Mouse (Mus musculus): ENCODE data around the gene Dnmt3c. TPM values are rescaled to one million over a fixed set of nuclear protein-coding genes. Genes with fewer than 3 reads are reported as not detected.

Gene Dnmt3c
- polyA plus RNA-seq, 1 experiment from 2014 or later: not detected

Other genes with a start within 250 kb of the Dnmt3c start
- gene 4930404H24Rik, start 203.9 kb upstream of the Dnmt3c start, polyA plus RNA-seq (2015; fragmentation: Nextera tagmentation; extraction: Ambion mirVana): not detected in 2 replicates
- gene Nol4l, start 166.7 kb upstream of the Dnmt3c start, polyA plus RNA-seq (2015; fragmentation: Nextera tagmentation; extraction: Ambion mirVana): 44.1 and 44.8 TPM in 2 replicates
- 98.7 and 104 TPM in 2 replicates for gene Commd7, start 63.9 kb upstream of the Dnmt3c start, polyA plus RNA-seq (2015; fragmentation: Nextera tagmentation; extraction: Ambion mirVana)
- 3.7 and 3.9 TPM in 2 replicates for gene Dnmt3b, start 47.2 kb upstream of the Dnmt3c start, polyA plus RNA-seq (2015; fragmentation: Nextera tagmentation; extraction: Ambion mirVana)
- 399 and 423 TPM in 2 replicates for gene Mapre1, start 44.6 kb downstream of the Dnmt3c start, polyA plus RNA-seq (2015; fragmentation: Nextera tagmentation; extraction: Ambion mirVana)
- not detected in 2 replicates for gene Efcab8, start 83.3 kb downstream of the Dnmt3c start, polyA plus RNA-seq (2015; fragmentation: Nextera tagmentation; extraction: Ambion mirVana)
- gene Sun5, start 174.4 kb downstream of the Dnmt3c start, polyA plus RNA-seq (2015; fragmentation: Nextera tagmentation; extraction: Ambion mirVana): not detected in 2 replicates
- not detected in 2 replicates for gene Bpifb2, start 178.4 kb downstream of the Dnmt3c start, polyA plus RNA-seq (2015; fragmentation: Nextera tagmentation; extraction: Ambion mirVana)
- not detected in 2 replicates for gene Bpifb6, start 203.7 kb downstream of the Dnmt3c start, polyA plus RNA-seq (2015; fragmentation: Nextera tagmentation; extraction: Ambion mirVana)
- gene Bpifb3, start 221.6 kb downstream of the Dnmt3c start, polyA plus RNA-seq (2015; fragmentation: Nextera tagmentation; extraction: Ambion mirVana): not detected in 2 replicates
- not detected in 2 replicates for gene Bpifb4, start 241.6 kb downstream of the Dnmt3c start, polyA plus RNA-seq (2015; fragmentation: Nextera tagmentation; extraction: Ambion mirVana)

Measured in forebrain, embryonic 15.5 days (tissue).